Mouse (Mus musculus) testis, adult 2 months (tissue): ENCODE data around the gene Pmepa1. TPM values are rescaled to one million over a fixed set of nuclear protein-coding genes. Genes with fewer than 3 reads are reported as not detected.

ENCODE experiments used
- H3K27ac ChIP-seq: fragments of 200-500 bp; 2 replicates; pipeline ENCODE4 v1.5.1; 2012; ENCODE audit warnings: low read depth, low read length; ENCODE audit not compliant: control insufficient read depth, insufficient read depth
- H3K27me3 ChIP-seq: fragments of 200-500 bp; 2 replicates; pipeline ENCODE4 v1.6.1; 2012; ENCODE audit warnings: mild to moderate bottlenecking, low read length, moderate library complexity; ENCODE audit not compliant: control insufficient read depth, insufficient read depth
- H3K36me3 ChIP-seq: fragments of 200-500 bp; 2 replicates; pipeline ENCODE4 v1.6.1; 2012; ENCODE audit warnings: mild to moderate bottlenecking, low read length; ENCODE audit not compliant: control insufficient read depth, insufficient read depth
- H3K4me1 ChIP-seq: fragments of 200-500 bp; 2 replicates; pipeline ENCODE4 v1.6.1; 2012; ENCODE audit warnings: low read length; ENCODE audit not compliant: control insufficient read depth, insufficient read depth
- H3K4me3 ChIP-seq: fragments of 200-500 bp; 2 replicates; pipeline ENCODE4 v1.5.1; 2012; ENCODE audit warnings: low read depth, mild to moderate bottlenecking, low read length, moderate library complexity, mixed read lengths; ENCODE audit not compliant: control insufficient read depth
- CTCF ChIP-seq: fragments of 200-500 bp; IDR thresholded peaks from 2 replicates; pipeline ENCODE4 v1.5.1; 2012; ENCODE audit warnings: low read depth, mild to moderate bottlenecking, inconsistent platforms, low read length, moderate library complexity; ENCODE audit not compliant: control insufficient read depth, insufficient read depth, insufficient replicate concordance
- POLR2A ChIP-seq: fragments of 200-500 bp; IDR thresholded peaks from 2 replicates; pipeline ENCODE4 v1.6.1; 2012; ENCODE audit warnings: low read depth, mild to moderate bottlenecking, inconsistent platforms, low read length, moderate library complexity; ENCODE audit not compliant: control insufficient read depth
- polyA plus RNA-seq: library from polyadenylated mRNA; depleted of rRNA; stranded (reverse); fragments of >200 nt; gene quantifications from 2 replicates; pipeline ENCODE4 v1.2.3, GENCODE M21; 2012

Pmepa1 gene
- polyA plus RNA-seq, 1 experiment: 2.6 TPM

- Histone ChIP-seq H3K4me3 (no peak overlapping the region), H3K36me3 (no peaks in the 10 kb centered on the region), H3K4me1 (peaks cover 7% of the 10 kb centered on the region), H3K27me3 (no peaks in the 10 kb centered on the region), H3K27ac (no peak overlapping the region)
- TF ChIP-seq CTCF: no peak
- TF ChIP-seq POLR2A: no peak
These were observed 17.8 kb downstream of the Pmepa1 start for GRCm38 (mm10) chr2:173258459-173259091.

DNA sequence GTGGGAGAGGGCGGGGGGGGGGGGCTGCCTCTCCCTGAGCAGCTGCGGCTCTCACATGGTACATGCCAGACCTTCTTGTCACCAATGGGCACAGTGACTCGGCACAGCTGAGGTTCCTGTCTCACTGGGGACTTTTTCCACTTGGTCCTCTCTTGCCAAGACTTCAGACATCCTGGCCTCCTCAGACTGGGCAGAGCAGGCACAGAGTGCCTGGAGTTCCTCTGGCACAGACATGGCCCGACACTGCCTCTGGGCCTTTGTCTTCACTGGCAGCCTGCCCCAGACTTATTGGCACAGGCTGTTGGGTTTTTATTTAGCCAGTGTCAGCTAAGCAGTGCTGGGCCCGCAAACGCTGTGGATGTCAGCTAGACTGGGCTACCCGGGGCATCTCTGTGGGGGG is 18.7 kb downstream of the Pmepa1 start:
- Histone ChIP-seq H3K36me3 (no peaks in the 10 kb centered on the region), H3K27me3 (no peaks in the 10 kb centered on the region), H3K27ac (no peak overlapping the region), H3K4me3 (no peak overlapping the region), H3K4me1 (peaks cover 7% of the 10 kb centered on the region)
- TF ChIP-seq CTCF: no peak

- Histone ChIP-seq H3K27ac (no peak overlapping the region), H3K4me1 (peaks cover 7% of the 10 kb centered on the region)
- TF ChIP-seq CTCF: no peak
- no peak for TF ChIP-seq POLR2A
These were observed 19.8 kb downstream of the Pmepa1 start for GRCm38 (mm10) chr2:173256552-173256949.

GRCm38 (mm10) chr2:173255810-173256551 is 20.4 kb downstream of the Pmepa1 start:
- no peak overlapping the region for H3K4me3 ChIP-seq
- no peaks in the 10 kb centered on the region for H3K36me3 ChIP-seq
- no peak for TF ChIP-seq CTCF
- no peak for TF ChIP-seq POLR2A
- no peak overlapping the region for H3K27ac ChIP-seq
- H3K27me3 ChIP-seq: no peaks in the 10 kb centered on the region
- peaks cover 7% of the 10 kb centered on the region for H3K4me1 ChIP-seq

More at GRCm38 (mm10) chr2:173256552-173256949, 19.8 kb downstream of the Pmepa1 start:
- Histone ChIP-seq H3K36me3 (no peaks in the 10 kb centered on the region), H3K4me3 (no peak overlapping the region), H3K27me3 (no peaks in the 10 kb centered on the region)

- no peaks in the 10 kb centered on the region for H3K27me3 ChIP-seq
- no peak for TF ChIP-seq CTCF
- no peak for TF ChIP-seq POLR2A
- no peaks in the 10 kb centered on the region for H3K36me3 ChIP-seq
- H3K4me1 ChIP-seq: peaks cover 7% of the 10 kb centered on the region
- no peak overlapping the region for H3K4me3 ChIP-seq
- no peak overlapping the region for H3K27ac ChIP-seq
These were observed 22.3 kb downstream of the Pmepa1 start for GRCm38 (mm10) chr2:173253761-173254662.

DNA sequence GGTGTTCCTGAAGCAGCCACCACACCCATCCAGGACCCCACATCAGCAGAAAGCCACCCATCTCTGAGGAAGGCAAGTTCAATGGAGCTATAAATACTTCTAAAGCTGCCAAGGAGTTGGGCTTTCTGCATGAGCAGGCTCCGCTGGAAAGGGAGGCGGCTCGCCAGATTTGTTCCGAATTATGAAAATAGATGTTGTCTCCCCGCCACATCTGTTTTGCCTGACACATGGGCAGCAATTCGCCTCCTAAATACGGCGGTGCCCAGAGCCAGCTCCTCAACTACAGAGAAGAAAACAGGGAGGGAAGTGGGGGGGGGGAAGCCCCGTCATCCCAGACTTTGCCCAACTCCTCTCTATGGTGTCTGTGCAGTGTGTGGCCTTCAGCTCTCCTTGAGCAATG is 24.7 kb downstream of the Pmepa1 start:
- no peaks in the 10 kb centered on the region for H3K27me3 ChIP-seq
- no peak for TF ChIP-seq CTCF
- no peak for TF ChIP-seq POLR2A

GRCm38 (mm10) chr2:173251133-173251532 is 25.2 kb downstream of the Pmepa1 start:
- TF ChIP-seq CTCF (no peak), POLR2A (no peak)
- no peak overlapping the region for H3K4me3 ChIP-seq
- H3K36me3 ChIP-seq: no peaks in the 10 kb centered on the region
- H3K27me3 ChIP-seq: no peaks in the 10 kb centered on the region
- H3K27ac ChIP-seq: no peak overlapping the region
- H3K4me1 ChIP-seq: peaks cover 7% of the 10 kb centered on the region

More for the DNA sequence above, 24.7 kb downstream of the Pmepa1 start:
- Histone ChIP-seq H3K36me3 (no peaks in the 10 kb centered on the region), H3K4me3 (no peak overlapping the region), H3K4me1 (peaks cover 7% of the 10 kb centered on the region), H3K27ac (no peak overlapping the region)

GRCm38 (mm10) chr2:173250411-173250810 is 25.9 kb downstream of the Pmepa1 start:
- H3K27ac ChIP-seq: no peak overlapping the region

More at GRCm38 (mm10) chr2:173250411-173250810, 25.9 kb downstream of the Pmepa1 start:
- TF ChIP-seq POLR2A (no peak), CTCF (no peak)
- Histone ChIP-seq H3K4me3 (no peak overlapping the region), H3K36me3 (no peaks in the 10 kb centered on the region), H3K4me1 (peaks cover 7% of the 10 kb centered on the region), H3K27me3 (no peaks in the 10 kb centered on the region)
